ENCODE assay signal across 13 mouse cellular contexts in the genomic region with DNA sequence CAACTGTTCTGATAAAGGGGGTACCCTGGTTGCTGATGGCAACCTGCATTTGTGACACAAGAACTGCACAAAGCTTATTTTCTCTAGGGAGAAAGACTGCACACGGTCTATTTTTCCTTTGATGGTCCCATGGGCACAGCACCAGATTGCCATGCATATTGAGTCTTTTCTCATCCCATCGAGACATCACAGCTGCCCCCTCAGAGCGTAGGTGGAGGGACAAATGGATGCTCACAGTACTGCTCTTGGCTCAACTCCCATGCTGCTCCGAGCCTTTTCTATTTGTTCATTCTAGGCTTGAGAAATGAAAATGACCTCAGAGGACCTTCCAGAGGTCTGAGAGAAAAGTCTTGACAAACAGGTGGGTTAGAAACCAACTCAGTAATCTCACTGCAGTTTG.
A peak's percentile ranks its signal among the peaks of the same experiment; 100 is the strongest.
DNase-seq lines count a peak whose midpoint lies in the region; ATAC-seq and TF ChIP-seq lines count a peak whose summit lies in the region.
"Had no signal": no experiment of that assay in that cellular context is flagged by ENCODE, and none has a peak within 500 bp of the region (broad histone marks: within the 10 kb centered on the region; RNA-seq: fewer than 3 reads in every experiment).

No protein-coding gene starts in this region.

- ATAC-seq in cerebellum, adult (ENCODE audit: insufficient number of reproducible peaks, low FRiP score, low TSS enrichment) = no peak
- no peak for ATAC-seq in megakaryocyte, adult 5-6 weeks (ENCODE audit: poor library complexity, severe bottlenecking)

- TF ChIP-seq POLR2A in thymus, adult 2 months (IDR thresholded peaks at IDR 0.05; ENCODE audit: control insufficient read depth, extremely low read depth, insufficient read depth, low read length, poor library complexity) = no peak
- TF ChIP-seq POLR2A in kidney, adult 2 months (IDR thresholded peaks at IDR 0.05; ENCODE audit: low read depth, low read length) = no peak

- no peak overlapping the region for H3K4me3 ChIP-seq in thymus, adult 2 months (ENCODE audit: control insufficient read depth, insufficient read depth, low read length)
- no peak overlapping the region for H3K4me3 ChIP-seq in kidney, adult 2 months (ENCODE audit: insufficient read depth, low read depth, low read length)
- H3K4me3 ChIP-seq: heart, embryonic 15.5 days; hindbrain, embryonic 15.5 days; kidney, embryonic 15.5 days; stomach, embryonic 15.5 days had no signal

- no peaks in the 10 kb centered on the region for H3K4me1 ChIP-seq in thymus, adult 2 months (replicated peaks; ENCODE audit: control insufficient read depth, insufficient read depth, low read length)
- H3K4me1 ChIP-seq in kidney, adult 2 months (ENCODE audit: control insufficient read depth, insufficient read depth, low read length) = no peaks in the 10 kb centered on the region
- H3K4me1 ChIP-seq: heart, embryonic 15.5 days; hindbrain, embryonic 15.5 days; kidney, embryonic 15.5 days; stomach, embryonic 15.5 days had no signal

- no peaks in the 10 kb centered on the region for H3K27me3 ChIP-seq in thymus, adult 2 months (ENCODE audit: control insufficient read depth, insufficient read depth, low read length)
- no peaks in the 10 kb centered on the region for H3K27me3 ChIP-seq in kidney, adult 2 months (replicated peaks; ENCODE audit: control insufficient read depth, insufficient read depth, low read length)
- H3K27me3 ChIP-seq: heart, embryonic 15.5 days; hindbrain, embryonic 15.5 days; kidney, embryonic 15.5 days; stomach, embryonic 15.5 days had no signal

- no peak for TF ChIP-seq CTCF in thymus, adult 2 months (IDR thresholded peaks at IDR 0.05; ENCODE audit: borderline replicate concordance, control insufficient read depth, extremely low read depth, insufficient read depth, low read length, poor library complexity)
- TF ChIP-seq CTCF in kidney, adult 2 months (conservative IDR thresholded peaks at IDR 0.05; ENCODE audit: insufficient read depth, insufficient read length, low read depth, low read length) = no peak

- no peaks in the 10 kb centered on the region for H3K36me3 ChIP-seq in thymus, adult 2 months (ENCODE audit: control insufficient read depth, insufficient read depth, low read length)
- no peaks in the 10 kb centered on the region for H3K36me3 ChIP-seq in kidney, adult 2 months (ENCODE audit: control insufficient read depth, insufficient read depth, low read length)
- H3K36me3 ChIP-seq: heart, embryonic 15.5 days; hindbrain, embryonic 15.5 days; kidney, embryonic 15.5 days; stomach, embryonic 15.5 days had no signal

- 89% methylated on average over 4 of the region's 4 CpGs for WGBS in thymus, adult 2 months
- 83% methylated on average over 4 of the region's 4 CpGs for WGBS in kidney, adult 2 months

- H3K27ac ChIP-seq in thymus, adult 2 months (ENCODE audit: control insufficient read depth, insufficient read depth, low read length) = no peak overlapping the region
- no peak overlapping the region for H3K27ac ChIP-seq in kidney, adult 2 months (ENCODE audit: insufficient read depth, low read depth, low read length)
- H3K27ac ChIP-seq: heart, embryonic 15.5 days; hindbrain, embryonic 15.5 days; kidney, embryonic 15.5 days; stomach, embryonic 15.5 days had no signal

- DNase-seq in cerebellum, adult 11-12 months = peak; percentile 14
- peak; percentile 76 to 85 for DNase-seq in frontal cortex, postnatal 36 days (ENCODE audit: low spot score in 2 of 2)
- DNase-seq in left cerebral cortex, adult 18-20 months (ENCODE audit: low spot score in 2 of 2) = peak; percentile 81 to 88
- peak; percentile 71 for DNase-seq in right cerebral cortex, postnatal 25 days
- DNase-seq in thymus, adult 2 months = no peak
- DNase-seq in kidney, adult 2 months = no peak
- DNase-seq: lung, embryonic 14.5 days had no signal

Comparison
In these comparisons a context has a peak if more than half of its experiments do, and no peak if none do; other contexts are left out.
1. DNase-seq: peak in cerebellum, adult 11-12 months (single experiment), frontal cortex, postnatal 36 days (2 of 2), left cerebral cortex, adult 18-20 months (2 of 2) and right cerebral cortex, postnatal 25 days (single experiment); none in thymus, adult 2 months (single experiment) and kidney, adult 2 months (single experiment).